Mouse (Mus musculus): ENCODE results near the gene E130114P18Rik.

DNA sequence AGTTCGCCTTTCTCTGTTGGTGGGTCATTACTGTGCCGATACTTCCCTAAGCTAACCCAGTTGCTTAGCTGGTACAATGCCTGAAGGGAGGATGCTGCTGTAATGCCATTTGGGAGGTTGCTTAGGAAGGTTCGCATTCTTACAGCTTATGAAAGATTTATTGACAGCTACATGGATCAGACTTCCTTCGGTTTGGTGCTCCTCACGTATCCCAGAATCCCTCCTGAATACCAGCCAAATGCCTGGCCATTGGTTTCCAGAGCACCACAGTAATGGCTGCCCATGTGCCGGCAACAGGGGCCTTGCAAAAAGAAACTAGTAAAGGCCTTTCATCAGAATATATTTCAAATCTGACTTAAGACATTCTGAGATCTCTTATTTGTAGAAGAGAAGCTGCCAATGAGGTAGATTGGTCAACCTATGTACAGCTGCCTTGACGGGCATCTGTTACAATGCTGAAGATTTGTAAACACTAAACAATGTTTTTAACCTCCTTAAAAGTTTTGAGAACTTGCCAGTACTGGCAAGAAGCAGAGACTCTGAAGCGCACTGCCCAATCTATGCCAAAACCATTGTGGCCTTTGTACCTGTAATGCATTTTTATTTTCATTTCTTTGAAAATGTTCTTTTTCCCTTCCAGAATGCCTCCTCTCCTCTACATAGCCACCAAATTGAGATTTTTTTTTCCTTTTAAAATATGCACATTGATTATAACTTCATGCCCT is 7.8 kb upstream of the E130114P18Rik start:
- TF ChIP-seq CTCF (IDR thresholded peaks at IDR 0.05; ENCODE audit: borderline replicate concordance, insufficient read depth, low read depth, low read length) (no peak), POLR2A (IDR thresholded peaks at IDR 0.05; ENCODE audit: borderline replicate concordance, insufficient read depth, low read length) (no peak)
